Mouse (Mus musculus): Measurements from ENCODE around the gene Map2k1.
"Not testable (repeated sequence)": the region's sequence is repeated elsewhere in the genome, so short reads cannot be mapped to it uniquely, and the experiment has no call there.

Gene Map2k1

DNA sequence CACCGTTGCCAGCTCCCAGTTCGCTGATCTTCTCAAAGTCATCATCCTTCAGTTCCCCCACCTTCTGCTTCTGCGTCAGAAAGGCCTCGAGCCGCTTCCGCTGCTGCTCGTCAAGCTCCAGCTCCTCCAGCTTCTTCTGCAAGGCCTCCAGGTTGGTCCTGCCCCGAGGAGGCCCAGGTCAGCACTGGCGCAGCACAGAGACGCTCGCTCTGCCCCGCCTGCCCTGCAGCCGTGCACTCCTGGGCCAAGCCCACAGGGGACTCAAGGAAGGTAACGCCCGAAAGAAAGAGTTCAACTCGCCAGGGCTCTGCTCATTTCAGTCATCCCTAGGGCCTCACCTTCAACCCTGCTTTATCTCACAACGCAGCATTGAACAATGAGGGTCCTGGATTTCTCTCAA, 39.0 kb downstream of the Map2k1 start:
- no peak for DNase-seq (ENCODE audit: extremely low read depth, low read depth, low spot score)

DNA sequence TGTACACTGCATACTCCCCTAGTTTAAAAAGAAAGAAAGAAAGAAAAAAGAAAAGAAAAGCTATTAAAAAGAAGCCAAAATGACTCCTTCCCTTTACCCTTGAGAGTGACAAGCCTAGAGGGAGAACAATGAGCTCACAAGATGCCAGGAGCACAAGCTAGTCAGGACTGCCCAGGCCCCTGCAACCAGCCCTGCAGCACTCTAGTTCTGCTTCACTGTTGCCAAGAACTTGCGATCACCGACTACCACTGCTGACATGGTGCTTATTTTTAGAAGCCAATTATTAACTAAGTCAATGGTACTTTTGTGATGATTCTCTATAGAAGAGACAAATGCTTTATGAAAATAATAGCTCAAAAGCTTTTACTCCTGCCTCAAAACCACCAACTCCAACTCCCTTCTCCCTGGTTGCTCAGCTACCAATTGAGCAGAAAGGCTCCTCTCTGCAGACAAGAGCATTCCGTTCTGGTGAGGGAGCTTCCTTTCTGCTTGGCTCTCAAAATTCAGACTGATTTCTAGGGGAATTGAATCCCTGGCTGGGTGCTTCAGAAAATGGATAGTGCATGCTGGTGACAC, 45.8 kb downstream of the Map2k1 start:
- DNase-seq (ENCODE audit: extremely low read depth, low read depth, low spot score), result no peak

DNA sequence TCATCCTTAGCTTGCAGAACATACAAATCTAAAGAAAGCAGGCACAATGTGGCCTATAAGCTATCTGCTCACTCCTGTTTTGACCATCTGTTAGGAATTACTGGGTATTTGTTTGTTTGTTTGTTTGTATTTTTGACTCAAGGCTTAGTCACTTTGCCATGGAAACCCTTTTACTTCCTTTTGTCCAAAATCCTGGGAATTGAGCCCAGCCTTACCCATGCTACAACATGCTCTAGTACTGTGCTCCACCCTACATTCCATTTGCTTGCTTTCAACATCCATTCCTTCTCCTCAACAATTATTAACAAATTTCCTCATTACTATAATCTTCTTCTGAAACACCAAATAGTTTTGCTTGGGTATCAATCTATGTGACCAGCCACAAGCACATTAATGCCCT, 50.6 kb downstream of the Map2k1 start:
- no peak for DNase-seq (ENCODE audit: extremely low read depth, low read depth, low spot score)

DNA sequence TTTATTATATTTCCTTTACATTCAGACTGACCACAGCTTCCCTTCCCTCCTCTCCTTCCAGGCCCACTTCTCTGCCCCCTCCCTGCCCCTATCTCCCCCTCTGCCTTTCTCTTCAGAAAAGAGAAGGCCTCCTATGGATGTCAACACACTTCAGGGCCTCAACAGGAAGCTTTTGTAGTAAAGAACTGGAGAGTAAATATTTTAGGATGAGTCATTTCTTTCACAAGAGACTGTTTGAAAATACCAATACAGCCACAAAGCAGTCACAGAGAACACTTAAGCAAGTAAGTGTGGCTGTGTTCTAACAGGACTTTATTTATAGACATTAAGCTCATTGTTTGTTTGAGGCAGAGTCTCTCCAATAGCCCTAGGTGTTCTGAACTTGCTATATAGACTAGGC, 51.1 kb downstream of the Map2k1 start:
- no peak for DNase-seq (ENCODE audit: extremely low read depth, low read depth, low spot score)

DNA sequence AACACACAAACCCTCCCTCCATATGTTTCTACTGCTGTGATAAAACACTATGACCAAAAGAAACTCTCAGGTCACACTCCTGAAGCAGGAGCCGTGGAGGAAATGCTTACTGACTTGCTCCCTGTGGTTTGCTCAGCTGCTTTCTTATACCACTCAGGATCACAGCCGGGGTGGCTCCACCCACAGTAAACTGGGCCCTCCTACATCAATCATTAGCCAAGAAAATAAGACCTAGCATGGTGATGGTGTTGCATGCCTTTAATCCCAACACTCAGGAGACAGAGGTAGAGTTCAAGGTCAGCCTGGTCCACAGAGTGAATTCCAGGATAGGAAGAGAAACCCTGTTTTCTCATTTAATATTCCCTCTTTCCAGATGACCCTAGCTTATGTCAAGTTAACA, 53.5 kb downstream of the Map2k1 start:
- no peak for DNase-seq (ENCODE audit: extremely low read depth, low read depth, low spot score)

DNA sequence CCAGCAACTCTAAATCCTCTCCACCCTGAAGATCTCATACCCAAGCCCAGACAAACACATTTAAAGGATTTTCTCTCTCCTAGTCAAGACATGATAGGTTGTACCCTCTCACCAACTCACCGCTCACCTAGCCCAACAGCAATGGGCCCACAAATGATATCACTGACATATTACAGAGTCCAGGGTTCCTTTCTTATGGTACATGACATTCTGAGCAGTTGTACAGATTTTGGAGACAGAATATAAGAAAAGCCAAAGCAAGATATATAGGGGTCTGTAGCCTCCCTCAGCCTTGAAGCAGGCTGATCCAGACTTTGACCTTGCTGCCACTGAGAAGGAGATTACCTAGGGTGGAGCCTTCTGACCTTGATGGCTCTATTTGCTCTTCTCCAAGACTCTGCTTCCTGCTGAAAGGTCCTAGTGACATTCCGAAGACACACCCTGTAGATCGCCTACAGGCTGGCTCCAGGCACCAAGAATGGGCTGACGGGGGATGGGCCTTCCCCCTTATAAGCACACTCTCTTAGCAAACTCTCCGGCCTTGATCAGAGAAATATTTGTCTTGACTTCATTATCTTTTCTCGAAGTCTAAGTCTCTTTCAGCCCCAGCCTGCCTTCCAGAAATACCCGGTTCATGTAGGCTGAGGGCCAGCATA, 54.5 kb downstream of the Map2k1 start:
- not testable (repeated sequence) for DNase-seq (ENCODE audit: extremely low read depth, low read depth, low spot score)

DNA sequence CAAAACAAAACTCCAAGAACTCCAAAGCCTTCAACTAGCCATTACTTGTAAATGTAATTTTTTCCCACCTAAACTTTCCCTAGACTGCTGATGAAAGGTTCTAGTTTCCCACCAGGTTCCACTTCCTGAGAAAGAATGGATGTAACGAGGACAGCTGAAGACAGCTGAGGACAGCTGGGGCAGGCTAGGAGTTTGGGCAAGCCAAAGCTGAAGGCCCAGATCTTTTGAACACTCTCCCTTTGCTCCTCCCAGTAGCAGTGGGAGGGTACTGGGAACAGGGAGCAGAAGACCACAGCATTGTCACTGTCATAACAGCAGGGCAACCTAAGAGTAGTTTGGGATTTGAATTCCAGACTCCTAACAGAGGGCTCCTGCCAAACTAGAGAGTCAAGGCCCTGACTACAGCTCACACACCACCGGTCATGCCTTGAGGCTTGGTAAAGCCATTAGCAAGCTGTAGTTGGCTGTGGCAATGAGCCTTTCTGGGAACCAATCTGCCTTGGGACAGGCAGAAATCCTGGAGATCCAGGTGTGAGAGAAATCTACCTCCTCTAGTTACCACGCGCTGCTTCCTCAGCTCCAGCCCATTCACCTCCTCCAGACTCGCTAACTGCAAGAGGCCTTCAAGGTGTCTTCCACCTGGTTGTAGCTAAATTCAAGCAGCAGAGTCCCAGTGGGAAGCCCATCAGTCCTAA, 55.2 kb downstream of the Map2k1 start:
- DNase-seq (ENCODE audit: extremely low read depth, low read depth, low spot score), result no peak

DNA sequence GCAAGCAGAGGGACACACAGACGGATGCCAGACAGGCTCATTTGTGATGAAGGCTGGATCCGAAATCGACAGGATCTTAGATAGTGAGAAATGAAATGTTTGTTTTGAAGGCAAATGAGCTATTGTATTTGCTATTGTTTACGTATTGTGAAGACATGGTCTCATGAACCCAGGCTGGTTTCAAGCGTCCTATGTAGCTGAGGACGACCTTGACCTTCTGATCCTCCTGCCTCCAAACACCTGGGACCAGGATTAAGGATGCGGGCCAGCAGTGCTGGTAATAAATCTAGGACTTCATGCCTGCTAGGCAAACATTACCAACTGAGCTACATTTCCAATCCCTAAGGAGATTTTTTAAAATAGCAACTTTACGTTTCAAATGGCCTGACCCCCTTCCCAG, 55.9 kb downstream of the Map2k1 start:
- no peak for DNase-seq (ENCODE audit: extremely low read depth, low read depth, low spot score)

DNA sequence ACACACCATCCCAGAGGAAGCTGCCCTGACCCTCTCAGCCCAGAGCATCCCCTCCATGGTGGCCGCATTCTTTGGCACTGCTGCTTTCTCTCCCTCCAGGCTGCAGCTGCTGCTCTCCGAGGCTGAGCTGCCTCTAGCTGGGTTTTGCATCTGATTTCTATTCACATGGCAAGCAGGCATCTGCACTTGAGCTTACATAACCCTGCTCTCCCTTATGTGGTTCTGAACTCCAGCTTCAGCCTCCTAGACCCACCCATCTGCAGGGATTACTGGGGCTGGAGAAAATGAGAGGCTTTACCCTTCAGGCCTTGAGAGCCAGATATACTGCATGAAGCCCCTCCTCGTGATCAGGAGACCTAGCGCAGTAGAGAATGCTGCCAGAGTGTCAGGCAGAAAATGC, 57.9 kb downstream of the Map2k1 start:
- DNase-seq (ENCODE audit: extremely low read depth, low read depth, low spot score), result no peak

DNA sequence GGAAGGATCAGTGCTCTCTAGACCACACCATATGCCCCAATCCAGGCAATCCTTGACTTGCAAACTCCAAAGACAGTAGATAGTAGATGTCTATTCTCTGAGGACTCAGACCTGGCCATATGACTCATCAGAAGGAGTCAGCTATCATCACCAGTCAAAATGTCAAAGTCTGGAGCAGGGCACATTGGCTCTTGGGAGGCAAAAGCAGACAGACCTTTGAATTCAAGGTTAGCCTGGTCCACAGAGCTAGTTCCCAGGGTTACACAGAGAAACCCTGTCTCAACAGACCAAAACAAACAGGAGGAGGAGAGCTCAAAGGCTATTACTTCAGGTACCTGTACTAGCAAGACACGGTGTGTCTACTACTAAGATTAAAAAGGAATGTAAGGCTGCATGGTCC, 59.6 kb downstream of the Map2k1 start:
- no peak for DNase-seq (ENCODE audit: extremely low read depth, low read depth, low spot score)

DNA sequence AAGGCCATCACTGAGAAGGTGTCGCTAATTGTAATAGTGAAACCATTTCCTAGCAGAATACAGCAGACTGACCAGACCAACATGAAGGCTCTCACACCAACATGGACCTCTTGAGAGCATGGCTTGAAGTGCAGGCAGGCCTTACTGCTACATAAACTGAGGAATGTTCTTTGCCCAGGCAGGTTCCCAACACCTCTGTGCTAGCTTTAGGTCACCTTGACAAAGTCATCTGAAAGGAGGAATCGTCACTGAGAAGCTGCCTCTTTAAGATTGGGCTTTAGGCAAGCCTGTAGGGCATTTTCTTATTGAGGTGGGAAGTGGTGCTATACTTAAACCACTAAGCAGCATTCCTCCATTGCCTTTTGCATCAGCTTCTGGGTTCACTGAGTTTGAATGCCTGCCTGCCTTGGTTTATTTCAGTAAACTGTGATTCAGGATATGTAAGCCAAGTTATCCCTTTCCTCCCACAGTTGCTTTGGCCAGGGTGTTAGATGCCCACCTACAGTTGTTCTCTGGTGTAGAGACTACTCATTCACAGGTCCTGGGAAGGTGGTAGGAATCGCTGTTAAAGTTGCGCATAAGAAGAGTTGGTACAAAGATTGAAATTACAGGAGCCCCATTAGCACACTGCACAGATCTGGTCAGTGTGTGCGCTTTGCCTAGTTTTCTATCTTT, 69.1 kb downstream of the Map2k1 start:
- no peak for DNase-seq (ENCODE audit: extremely low read depth, low read depth, low spot score)

DNA sequence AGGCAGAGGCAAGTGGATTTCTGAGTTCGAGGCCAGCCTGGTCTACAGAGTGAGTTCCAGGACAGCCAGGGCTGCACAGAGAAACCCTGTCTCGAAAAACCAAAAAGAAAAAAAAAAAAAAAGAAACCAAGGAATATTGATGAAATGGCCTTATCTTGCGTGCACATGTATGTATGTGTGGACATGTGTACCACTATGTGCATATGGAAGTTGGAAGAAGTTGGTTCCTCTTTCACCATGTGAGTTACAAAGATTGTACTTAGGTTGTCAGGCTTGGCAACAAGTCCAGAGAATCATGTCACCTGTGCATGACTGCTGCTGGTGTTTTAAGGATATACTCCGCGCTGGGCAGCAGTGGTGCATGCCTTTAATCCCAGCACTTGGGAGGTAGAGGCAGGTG, 70.1 kb downstream of the Map2k1 start:
- DNase-seq (ENCODE audit: extremely low read depth, low read depth, low spot score), result not testable (repeated sequence)

DNA sequence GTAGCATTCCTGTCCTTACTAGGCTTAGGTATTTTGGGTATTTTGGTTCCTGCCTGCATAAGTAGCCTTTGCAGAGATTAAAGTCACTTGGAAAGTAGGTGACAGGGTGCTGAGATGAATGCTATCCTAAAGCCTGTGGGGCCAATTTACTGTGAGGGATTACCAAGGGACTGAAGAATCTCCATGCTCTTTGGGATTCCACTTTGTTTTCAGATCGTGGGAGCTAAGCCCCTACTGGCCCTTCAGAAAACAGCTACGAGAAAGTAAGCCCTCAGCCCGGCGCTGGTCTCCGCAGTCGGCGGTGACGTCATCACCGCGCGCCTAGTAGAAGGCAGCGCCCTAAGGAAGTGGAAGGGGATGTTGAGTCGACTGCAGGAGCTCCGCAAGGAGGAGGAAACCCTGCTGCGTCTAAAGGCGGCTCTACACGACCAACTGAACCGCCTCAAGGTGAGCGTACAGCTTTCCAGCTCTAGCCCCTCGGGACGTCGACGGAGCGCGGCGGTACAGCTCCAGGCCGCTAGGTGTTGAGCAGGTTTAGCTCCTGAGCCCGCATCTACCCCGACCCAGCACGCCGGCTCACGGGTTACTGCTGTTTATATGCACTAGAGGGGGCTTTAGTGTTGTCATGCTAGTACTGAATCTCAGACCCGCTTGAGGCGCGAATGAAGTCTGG, 74.3 kb downstream of the Map2k1 start, which contains the start of gene Snapc5:
TSS of gene Snapc5 (plus strand) at position 301 of the 673 bp plus-strand sequence.
- DNase-seq (ENCODE audit: extremely low read depth, low read depth, low spot score), result no peak

DNA sequence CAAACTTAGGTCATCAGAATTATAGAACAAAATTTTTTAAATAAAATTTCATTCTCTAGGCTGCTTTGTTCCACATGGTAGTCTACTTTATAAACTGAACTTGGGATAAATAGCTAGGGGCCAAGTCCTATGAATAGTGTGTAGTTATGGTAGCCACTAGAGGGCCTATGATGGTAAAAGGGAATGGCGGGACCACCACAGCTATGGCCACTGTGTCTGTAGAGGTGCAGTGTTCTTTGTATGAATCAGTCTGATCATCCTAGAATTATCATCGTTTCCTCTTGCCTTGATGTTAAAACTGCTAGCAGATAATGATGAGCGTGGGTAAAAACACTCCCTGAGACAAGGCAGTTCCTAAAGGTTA, 74.8 kb downstream of the Map2k1 start:
- no peak for DNase-seq (ENCODE audit: extremely low read depth, low read depth, low spot score)

DNA sequence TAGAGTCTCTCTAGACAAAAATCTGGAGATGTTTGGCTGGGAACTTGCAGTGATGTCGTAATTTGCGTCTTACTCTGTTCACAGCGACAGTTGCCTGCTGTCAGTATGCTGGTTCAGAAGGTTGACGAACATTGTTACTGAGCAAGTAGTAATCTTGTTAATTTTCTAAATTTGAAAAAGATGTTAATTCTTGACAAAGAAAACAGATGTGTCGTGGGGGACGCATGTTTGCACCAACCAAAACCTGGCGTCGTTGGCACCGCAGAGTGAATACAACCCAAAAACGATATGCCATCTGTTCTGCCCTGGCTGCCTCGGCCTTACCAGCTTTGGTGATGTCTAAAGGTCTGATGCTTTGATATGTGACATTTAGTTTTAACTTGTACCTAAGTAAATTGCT, 78.1 kb downstream of the Map2k1 start:
- no peak for DNase-seq (ENCODE audit: extremely low read depth, low read depth, low spot score)

DNA sequence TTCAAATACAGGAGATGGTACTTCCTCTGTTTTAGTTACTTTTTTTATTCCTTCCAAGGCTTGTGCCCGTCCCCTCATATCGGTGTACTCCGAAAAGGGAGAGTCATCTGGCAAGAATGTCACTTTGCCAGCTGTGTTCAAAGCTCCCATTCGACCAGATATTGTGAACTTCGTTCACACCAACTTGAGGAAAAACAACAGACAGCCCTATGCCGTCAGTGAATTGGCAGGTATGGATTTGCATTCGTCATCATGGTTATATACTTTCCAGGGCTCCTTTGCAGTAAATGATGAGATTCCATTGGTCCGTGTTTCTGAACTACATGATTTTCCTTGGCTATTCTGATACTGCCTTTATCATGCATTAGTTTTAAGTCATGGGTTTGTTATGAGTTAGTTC, 78.7 kb downstream of the Map2k1 start:
- DNase-seq (ENCODE audit: extremely low read depth, low read depth, low spot score), result no peak

DNA sequence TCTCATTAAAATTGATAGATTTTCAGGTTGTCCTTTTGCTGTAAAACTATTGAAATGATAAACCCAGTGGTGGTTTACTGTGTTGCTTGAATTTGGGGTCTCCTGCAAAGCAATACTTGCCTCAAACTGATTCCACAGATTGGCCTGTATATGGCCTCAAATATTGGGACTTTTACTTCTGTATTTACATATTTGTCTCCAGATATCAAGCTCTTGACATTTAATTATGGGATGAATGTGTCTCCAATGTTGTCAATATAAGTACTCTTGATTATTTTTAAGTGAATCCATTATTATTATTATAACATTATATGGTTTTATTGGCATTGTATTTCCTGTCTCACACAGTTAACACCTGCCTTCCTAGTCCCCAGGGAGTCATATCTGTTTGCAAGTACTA, 79.1 kb downstream of the Map2k1 start:
- no peak for DNase-seq (ENCODE audit: extremely low read depth, low read depth, low spot score)

DNA sequence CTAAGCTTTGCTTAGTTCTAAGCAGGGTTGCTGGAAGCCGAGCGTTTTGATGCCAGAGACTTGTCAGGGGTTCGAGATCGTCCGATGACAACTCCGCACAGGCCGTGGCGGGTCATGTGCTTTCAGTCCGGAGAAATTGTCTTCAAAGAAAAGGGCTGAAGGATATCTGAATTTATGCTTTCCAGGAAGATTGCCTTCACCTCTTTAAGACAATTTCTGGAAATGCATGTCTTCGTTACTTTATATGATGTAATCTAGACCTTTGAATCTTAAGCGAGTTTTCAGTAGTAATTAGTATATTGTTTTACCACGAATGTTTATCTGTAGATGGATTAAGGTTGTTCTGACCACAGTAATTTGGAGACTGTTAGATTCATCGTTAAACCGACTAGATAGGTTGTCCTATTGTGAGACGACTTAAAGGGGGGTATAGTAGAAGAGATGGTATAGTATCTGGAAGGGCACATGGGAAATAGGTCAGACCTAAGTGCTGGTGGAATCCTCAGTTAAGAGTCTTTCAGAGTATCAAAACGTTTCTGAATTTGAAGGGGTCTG, 79.7 kb downstream of the Map2k1 start:
- no peak for DNase-seq (ENCODE audit: extremely low read depth, low read depth, low spot score)

DNA sequence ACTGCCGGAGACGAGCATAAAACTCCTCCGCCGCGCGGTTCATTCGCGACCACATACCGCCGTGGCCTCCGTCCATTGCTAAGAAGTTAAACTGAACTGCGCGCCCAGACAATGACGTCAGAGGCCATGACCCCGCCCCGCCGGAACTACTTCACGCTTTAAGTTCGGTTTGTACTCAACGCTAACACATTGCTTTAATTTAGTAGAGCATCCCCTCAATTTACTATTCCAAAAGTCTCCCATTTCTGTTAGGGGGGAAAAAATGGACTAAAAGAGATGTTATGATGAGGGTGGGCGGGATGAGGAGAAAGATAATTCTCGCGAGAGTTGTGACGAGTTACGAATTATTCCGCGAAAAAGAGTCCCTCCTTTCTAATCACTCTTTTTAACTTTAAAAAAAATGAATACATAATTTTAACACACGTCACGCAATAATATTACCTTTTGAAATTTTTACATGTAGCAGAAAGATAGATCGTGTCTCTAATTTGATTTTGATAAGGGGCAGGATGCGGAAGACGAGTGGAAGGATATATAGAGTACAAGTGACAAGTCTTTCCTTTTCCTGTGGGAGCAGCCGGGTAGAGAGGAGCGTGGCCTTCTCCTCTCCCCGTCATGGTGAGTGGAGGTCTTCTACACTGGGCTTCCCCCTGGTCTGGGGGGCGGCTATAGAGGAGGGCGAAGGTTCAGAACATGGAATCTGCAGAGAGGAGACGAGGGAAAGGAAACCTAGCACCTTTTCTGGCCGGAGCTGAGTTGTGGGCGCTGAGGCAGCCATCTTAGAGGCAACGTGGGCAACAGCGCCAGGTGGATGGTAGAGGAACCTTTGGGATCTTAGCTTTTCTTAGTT, 80.4 kb downstream of the Map2k1 start, which contains the start of the genes Zwilch and Rpl4:
TSS of gene Zwilch (minus strand) at position 289 of the 850 bp plus-strand sequence.
TSS of gene Rpl4 (plus strand) at position 560 of the 850 bp plus-strand sequence.
- no peak for DNase-seq (ENCODE audit: extremely low read depth, low read depth, low spot score)

Data from fat pad, adult 2 months (tissue).